Mouse (Mus musculus) hindbrain, embryonic 14.5 days (tissue): ENCODE data around the gene Itgb5. TPM values are rescaled to one million over a fixed set of nuclear protein-coding genes. Genes with fewer than 3 reads are reported as not detected.

ENCODE experiments used
- ATAC-seq: fragments of 200-750 bp; cut with Nextera tagmentation; 2 replicates; pipeline ENCODE4 v1.8.0; 2017; ENCODE audit warnings: moderate number of reproducible peaks, mild to moderate bottlenecking, moderate TSS enrichment, moderate library complexity; ENCODE audit not compliant: low FRiP score
- DNase-seq: peaks from one replicate; pipeline ENCODE4 v3.0.0-alpha.2; 2015; ENCODE audit warnings: low spot score
- H3K27ac ChIP-seq: fragments of 300-500 bp; sonication (generic); 2 replicates; pipeline ENCODE4 v1.5.1; 2014; ENCODE audit warnings: mild to moderate bottlenecking, moderate library complexity
- H3K27me3 ChIP-seq: fragments of 300-500 bp; sonication (generic); 2 replicates; pipeline ENCODE4 v1.6.1; 2014; ENCODE audit warnings: mild to moderate bottlenecking, low read length, mixed read lengths; ENCODE audit not compliant: control insufficient read depth, insufficient read depth
- H3K36me3 ChIP-seq: fragments of 300-500 bp; sonication (generic); replicated peaks from 2 replicates; pipeline ENCODE4 v1.6.1; 2014; ENCODE audit not compliant: control insufficient read depth, insufficient read depth
- H3K4me1 ChIP-seq: fragments of 300-500 bp; sonication (generic); replicated peaks from 2 replicates; pipeline ENCODE4 v1.6.1; 2014; ENCODE audit warnings: antibody characterized with exemption, low read length, mixed read lengths; ENCODE audit not compliant: control insufficient read depth, insufficient read depth
- H3K4me2 ChIP-seq: fragments of 300-500 bp; sonication (generic); replicated peaks from 2 replicates; pipeline ENCODE4 v1.6.1; 2014; ENCODE audit warnings: mild to moderate bottlenecking, moderate library complexity
- H3K4me3 ChIP-seq: fragments of 300-500 bp; sonication (generic); replicated peaks from 2 replicates; pipeline ENCODE4 v1.5.1; 2014; ENCODE audit warnings: mild to moderate bottlenecking, low read length
- H3K9ac ChIP-seq: fragments of 300-500 bp; sonication (generic); 2 replicates; pipeline ENCODE4 v1.6.1; 2014
- H3K9me3 ChIP-seq: fragments of 300-500 bp; sonication (generic); 2 replicates; pipeline ENCODE4 v1.6.1; 2016; ENCODE audit warnings: low read length; ENCODE audit not compliant: control insufficient read depth
- WGBS: fragments of 180-500 bp; shearing (Covaris S2); extraction: QIAGEN DNeasy Blood & Tissue Kit; methylation state at CpG from one replicate; pipeline ENCODE4 v1.1.7; 2014; 5-methylcytosine and 5-hydroxymethylcytosine counted together
- polyA plus RNA-seq: library from polyadenylated mRNA; unstranded; fragments of >200 nt; fragmentation: Nextera tagmentation; extraction: Ambion mirVana; gene quantifications from 2 replicates; pipeline ENCODE4 v1.2.1, GENCODE M21; 2014

Gene Itgb5
- polyA plus RNA-seq, 1 experiment from 2014 or later, result 27.2 TPM

GRCm38 (mm10) chr16:33967283-33967640 lies 137.8 kb downstream of the Itgb5 start:
- Histone ChIP-seq H3K27me3 (no peaks in the 10 kb centered on the region), H3K4me3 (peak overlapping the region; percentile 56), H3K27ac (peak overlapping the region; percentile 70), H3K4me1 (peaks cover 12% of the 10 kb centered on the region), H3K9ac (peak overlapping the region; percentile 62), H3K36me3 (peaks cover 6% of the 10 kb centered on the region), H3K9me3 (no peaks in the 10 kb centered on the region), H3K4me2 (peak overlapping the region; percentile 56)
- DNase-seq (no peak), ATAC-seq (0 out of 2 replicates have a peak, but pooled peaks have one; percentile 29)
- 73% methylated on average over 2 of the region's 2 CpGs for WGBS

GRCm38 (mm10) chr16:33979855-33980254 lies 150.4 kb downstream of the Itgb5 start:
- no peaks in the 10 kb centered on the region for H3K4me1 ChIP-seq
- no peak for DNase-seq
- H3K9me3 ChIP-seq, result no peaks in the 10 kb centered on the region
- H3K4me2 ChIP-seq, result no peak overlapping the region
- no peak for ATAC-seq
- H3K27me3 ChIP-seq, result no peaks in the 10 kb centered on the region
- no peak overlapping the region for H3K27ac ChIP-seq
- 52% methylated on average over 2 of the region's 2 CpGs for WGBS
- H3K9ac ChIP-seq, result no peak overlapping the region
- no peak overlapping the region for H3K4me3 ChIP-seq
- peaks cover 45% of the 10 kb centered on the region for H3K36me3 ChIP-seq

GRCm38 (mm10) chr16:33983712-33984111 lies 154.2 kb downstream of the Itgb5 start:
- DNase-seq (no peak), ATAC-seq (no peak)
- Histone ChIP-seq H3K27ac (no peak overlapping the region), H3K4me3 (no peak overlapping the region), H3K9ac (no peak overlapping the region), H3K36me3 (peaks cover 39% of the 10 kb centered on the region), H3K9me3 (no peaks in the 10 kb centered on the region), H3K4me1 (no peaks in the 10 kb centered on the region), H3K4me2 (no peak overlapping the region), H3K27me3 (no peaks in the 10 kb centered on the region)
- WGBS, result 98% methylated on average over 6 of the region's 6 CpGs

GRCm38 (mm10) chr16:33985372-33985771 lies 155.9 kb downstream of the Itgb5 start:
- Histone ChIP-seq H3K27ac (no peak overlapping the region), H3K9me3 (no peaks in the 10 kb centered on the region), H3K27me3 (no peaks in the 10 kb centered on the region), H3K9ac (no peak overlapping the region), H3K4me2 (no peak overlapping the region), H3K4me1 (no peaks in the 10 kb centered on the region), H3K4me3 (no peak overlapping the region), H3K36me3 (peaks cover 39% of the 10 kb centered on the region)
- no peak for DNase-seq
- ATAC-seq, result no peak
- 93% methylated on average over 6 of the region's 6 CpGs for WGBS

GRCm38 (mm10) chr16:33986993-33987392 lies 157.5 kb downstream of the Itgb5 start:
- Histone ChIP-seq H3K27ac (no peak overlapping the region), H3K9me3 (no peaks in the 10 kb centered on the region), H3K36me3 (peaks cover 39% of the 10 kb centered on the region), H3K4me3 (no peak overlapping the region), H3K4me1 (no peaks in the 10 kb centered on the region), H3K4me2 (no peak overlapping the region), H3K27me3 (no peaks in the 10 kb centered on the region), H3K9ac (no peak overlapping the region)
- no peak for ATAC-seq
- no peak for DNase-seq
- WGBS, result 95% methylated on average over 7 of the region's 7 CpGs

GRCm38 (mm10) chr16:33988358-33989012 lies 159.0 kb downstream of the Itgb5 start:
- Histone ChIP-seq H3K9me3 (no peaks in the 10 kb centered on the region), H3K4me2 (no peak overlapping the region), H3K4me3 (no peak overlapping the region), H3K9ac (no peak overlapping the region), H3K27me3 (no peaks in the 10 kb centered on the region), H3K4me1 (no peaks in the 10 kb centered on the region), H3K36me3 (peaks cover 37% of the 10 kb centered on the region), H3K27ac (no peak overlapping the region)
- ATAC-seq, result no peak
- WGBS, result 62% methylated on average over 17 of the region's 17 CpGs
- DNase-seq, result peak; percentile 45

- H3K9me3 ChIP-seq, result no peaks in the 10 kb centered on the region
- WGBS, result 93% methylated on average over 1 of the region's 1 CpGs
- H3K4me3 ChIP-seq, result no peak overlapping the region
- no peaks in the 10 kb centered on the region for H3K27me3 ChIP-seq
- H3K9ac ChIP-seq, result no peak overlapping the region
- H3K27ac ChIP-seq, result no peak overlapping the region
- H3K4me2 ChIP-seq, result no peak overlapping the region
- peaks cover 37% of the 10 kb centered on the region for H3K36me3 ChIP-seq
- no peaks in the 10 kb centered on the region for H3K4me1 ChIP-seq
- no peak for ATAC-seq
- no peak for DNase-seq
These were observed 159.6 kb downstream of the Itgb5 start for GRCm38 (mm10) chr16:33989106-33989505.

GRCm38 (mm10) chr16:33990712-33991111 lies 161.2 kb downstream of the Itgb5 start:
- no peaks in the 10 kb centered on the region for H3K4me1 ChIP-seq
- WGBS, result 84% methylated on average over 4 of the region's 4 CpGs

GRCm38 (mm10) chr16:33994321-33994720 lies 164.9 kb downstream of the Itgb5 start:
- Histone ChIP-seq H3K9me3 (no peaks in the 10 kb centered on the region), H3K9ac (no peak overlapping the region), H3K4me2 (no peak overlapping the region), H3K27ac (no peak overlapping the region), H3K36me3 (peaks cover 7% of the 10 kb centered on the region; the same call in 1 of the 2 replicates), H3K4me3 (no peak overlapping the region), H3K27me3 (no peaks in the 10 kb centered on the region), H3K4me1 (no peaks in the 10 kb centered on the region)
- WGBS, result 81% methylated on average over 6 of the region's 6 CpGs
- DNase-seq (no peak), ATAC-seq (no peak)

More at GRCm38 (mm10) chr16:33990712-33991111, 161.2 kb downstream of the Itgb5 start:
- Histone ChIP-seq H3K9me3 (no peaks in the 10 kb centered on the region), H3K9ac (no peak overlapping the region), H3K27ac (no peak overlapping the region), H3K36me3 (peaks cover 26% of the 10 kb centered on the region), H3K27me3 (no peaks in the 10 kb centered on the region), H3K4me3 (no peak overlapping the region), H3K4me2 (no peak overlapping the region)
- no peak for ATAC-seq
- DNase-seq, result no peak

- Histone ChIP-seq H3K27ac (no peak overlapping the region), H3K4me3 (no peak overlapping the region), H3K27me3 (no peaks in the 10 kb centered on the region), H3K9ac (no peak overlapping the region), H3K9me3 (no peaks in the 10 kb centered on the region), H3K4me1 (no peaks in the 10 kb centered on the region), H3K4me2 (no peak overlapping the region), H3K36me3 (peaks cover 7% of the 10 kb centered on the region; the same call in 1 of the 2 replicates)
- DNase-seq (no peak), ATAC-seq (0 out of 2 replicates have a peak, but pooled peaks have one; percentile 35)
- WGBS, result 74% methylated on average over 3 of the region's 3 CpGs
These were observed 166.0 kb downstream of the Itgb5 start for GRCm38 (mm10) chr16:33995496-33995895.
